Mouse (Mus musculus) intestine, embryonic 14.5 days (tissue): Measurements from ENCODE around the gene Cbx4. TPM values are rescaled to one million over a fixed set of nuclear protein-coding genes. Genes with fewer than 3 reads are reported as not detected.

Experiments
- ATAC-seq: fragments of 200-750 bp; cut with Nextera tagmentation; replicated peaks from 2 replicates; pipeline ENCODE4 v1.8.0; 2017; ENCODE audit warnings: low read depth, moderate number of reproducible peaks, moderate TSS enrichment, moderate library complexity; ENCODE audit not compliant: low FRiP score, low TSS enrichment
- DNase-seq: peaks from one replicate; pipeline ENCODE4 v3.0.0-alpha.2; 2018; ENCODE audit warnings: low spot score
- H3K27ac ChIP-seq: fragments of 300-500 bp; sonication (generic); 2 replicates; pipeline ENCODE4 v1.5.1; 2014; ENCODE audit warnings: low read depth, mild to moderate bottlenecking, control low read depth
- H3K27me3 ChIP-seq: fragments of 300-500 bp; sonication (generic); replicated peaks from 2 replicates; pipeline ENCODE4 v1.6.1; 2014; ENCODE audit warnings: low read length, control low read depth; ENCODE audit not compliant: control insufficient read depth, insufficient read depth
- H3K36me3 ChIP-seq: fragments of 300-500 bp; sonication (generic); 2 replicates; pipeline ENCODE4 v1.6.1; 2014; ENCODE audit warnings: low read length, control low read depth; ENCODE audit not compliant: control insufficient read depth, insufficient read depth
- H3K4me1 ChIP-seq: fragments of 300-500 bp; sonication (generic); replicated peaks from 2 replicates; pipeline ENCODE4 v1.6.1; 2014; ENCODE audit warnings: low read length, control low read depth, mixed read lengths; ENCODE audit not compliant: control insufficient read depth, insufficient read depth
- H3K4me2 ChIP-seq: fragments of 300-500 bp; sonication (generic); 2 replicates; pipeline ENCODE4 v1.6.1; 2014; ENCODE audit warnings: low read length
- H3K4me3 ChIP-seq: fragments of 300-500 bp; sonication (generic); 2 replicates; pipeline ENCODE4 v1.5.1; 2014; ENCODE audit warnings: low read depth, low read length, control low read depth, mixed read lengths
- H3K9ac ChIP-seq: fragments of 300-500 bp; sonication (generic); 2 replicates; pipeline ENCODE4 v1.6.1; 2014; ENCODE audit warnings: mild to moderate bottlenecking, low read length
- H3K9me3 ChIP-seq: fragments of 300-500 bp; sonication (generic); 2 replicates; pipeline ENCODE4 v1.6.1; 2016; ENCODE audit warnings: low read length, control low read depth; ENCODE audit not compliant: control insufficient read depth
- WGBS: fragments of 180-500 bp; shearing (Covaris S2); extraction: QIAGEN DNeasy Blood & Tissue Kit; methylation state at CpG from one replicate; pipeline ENCODE4 v1.1.7; 2014; 5-methylcytosine and 5-hydroxymethylcytosine counted together
- polyA plus RNA-seq: library from polyadenylated mRNA; unstranded; fragments of >200 nt; fragmentation: Nextera tagmentation; extraction: Ambion mirVana; gene quantifications from 2 replicates; pipeline ENCODE4 v1.2.1, GENCODE M21; 2014

The Cbx4 gene
- polyA plus RNA-seq, 1 experiment from 2014 or later: 10.5 TPM

GRCm38 (mm10) chr11:119043761-119044550 is 42.1 kb downstream of the Cbx4 start:
- Histone ChIP-seq H3K27ac (no peak overlapping the region), H3K9me3 (no peaks in the 10 kb centered on the region), H3K36me3 (peaks cover 2% of the 10 kb centered on the region), H3K4me1 (peaks cover 49% of the 10 kb centered on the region), H3K9ac (no peak overlapping the region), H3K27me3 (peaks cover 81% of the 10 kb centered on the region), H3K4me3 (no peak overlapping the region), H3K4me2 (no peak overlapping the region)
- DNase-seq: peak; percentile 74
- ATAC-seq: no peak
- 3% methylated on average over 10 of the region's 10 CpGs for WGBS

DNA sequence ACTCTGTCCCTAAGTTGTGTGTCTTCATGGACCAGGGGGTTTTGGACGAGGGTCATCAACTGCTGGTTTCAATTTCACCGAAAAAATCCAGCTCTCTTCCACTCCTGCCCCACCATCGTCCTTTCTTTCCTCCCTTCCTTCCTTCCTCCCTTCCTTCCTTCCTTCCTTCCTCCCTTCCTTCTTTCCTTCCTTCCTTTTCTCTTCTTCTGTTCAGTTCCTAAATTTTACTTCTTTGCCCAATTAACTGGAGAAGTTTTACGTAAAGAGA is 42.8 kb downstream of the Cbx4 start:
- no peak overlapping the region for H3K4me2 ChIP-seq
- H3K4me1 ChIP-seq: peaks cover 49% of the 10 kb centered on the region
- no peak overlapping the region for H3K4me3 ChIP-seq
- DNase-seq (no peak), ATAC-seq (no peak)
- H3K9ac ChIP-seq: no peak overlapping the region
- WGBS: 6% methylated on average over 4 of the region's 4 CpGs
- peaks cover 81% of the 10 kb centered on the region for H3K27me3 ChIP-seq
- H3K27ac ChIP-seq: no peak overlapping the region
- H3K9me3 ChIP-seq: no peaks in the 10 kb centered on the region
- H3K36me3 ChIP-seq: peaks cover 7% of the 10 kb centered on the region

GRCm38 (mm10) chr11:119042466-119043272 is 43.4 kb downstream of the Cbx4 start:
- ATAC-seq: no peak

DNA sequence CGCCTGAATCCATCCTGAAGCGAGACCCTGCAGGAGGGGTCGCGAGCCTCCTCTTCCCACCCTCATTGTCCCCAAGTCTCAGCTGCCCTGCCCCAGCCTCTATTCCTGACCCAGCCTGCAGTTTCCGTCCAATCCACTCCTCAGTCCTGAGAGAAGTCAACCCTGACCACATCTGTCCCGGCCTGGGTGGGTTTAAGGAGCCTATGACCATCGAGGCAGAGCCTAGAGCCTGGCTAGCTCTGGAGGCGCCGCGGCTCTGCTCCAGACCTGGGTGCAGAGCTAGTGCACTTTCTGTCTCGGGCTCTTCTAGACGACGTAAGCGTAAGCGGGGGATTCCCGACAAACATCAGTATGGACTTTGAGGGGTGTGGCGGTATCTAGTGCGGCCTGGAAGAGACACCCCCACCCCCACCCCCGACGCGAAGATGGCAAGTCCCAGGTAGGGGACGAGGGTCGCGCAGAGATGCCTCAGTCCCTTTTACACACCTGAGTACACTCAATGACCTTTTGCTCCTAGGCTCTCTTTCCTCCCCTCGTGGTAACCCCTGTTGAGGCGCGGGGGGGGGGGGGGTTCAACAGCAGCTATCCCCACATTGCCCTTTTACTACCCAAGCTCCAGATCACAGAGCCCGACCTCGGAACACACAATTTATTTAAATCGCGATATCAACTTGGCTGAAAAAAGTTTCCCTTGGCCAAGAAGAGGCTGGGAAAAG is 44.1 kb downstream of the Cbx4 start:
- Histone ChIP-seq H3K9me3 (no peaks in the 10 kb centered on the region), H3K36me3 (peaks cover 7% of the 10 kb centered on the region), H3K27me3 (peaks cover 81% of the 10 kb centered on the region), H3K4me2 (peak overlapping the region; percentile 97), H3K27ac (no peak overlapping the region), H3K9ac (peak overlapping the region; percentile 34; the same call in 1 of the 2 replicates), H3K4me3 (peak overlapping the region; percentile 68), H3K4me1 (peaks cover 54% of the 10 kb centered on the region)
- WGBS: under 1% methylated on average over 29 of the region's 31 CpGs
- ATAC-seq: no peak; the same call in 1 of the 2 replicates
- peak; percentile 80 for DNase-seq

More at GRCm38 (mm10) chr11:119042466-119043272, 43.4 kb downstream of the Cbx4 start:
- H3K4me1 ChIP-seq: peaks cover 51% of the 10 kb centered on the region
- H3K4me2 ChIP-seq: 0 out of 2 replicates have a peak overlapping the region, but pooled peaks have one; percentile 11
- WGBS: under 1% methylated on average over 52 of the region's 52 CpGs
- no peak overlapping the region for H3K9ac ChIP-seq
- no peak overlapping the region for H3K27ac ChIP-seq
- DNase-seq: peak; percentile 80
- H3K36me3 ChIP-seq: peaks cover 7% of the 10 kb centered on the region
- peak overlapping the region; percentile 13 for H3K4me3 ChIP-seq
- no peaks in the 10 kb centered on the region for H3K9me3 ChIP-seq
- H3K27me3 ChIP-seq: peaks cover 81% of the 10 kb centered on the region

DNA sequence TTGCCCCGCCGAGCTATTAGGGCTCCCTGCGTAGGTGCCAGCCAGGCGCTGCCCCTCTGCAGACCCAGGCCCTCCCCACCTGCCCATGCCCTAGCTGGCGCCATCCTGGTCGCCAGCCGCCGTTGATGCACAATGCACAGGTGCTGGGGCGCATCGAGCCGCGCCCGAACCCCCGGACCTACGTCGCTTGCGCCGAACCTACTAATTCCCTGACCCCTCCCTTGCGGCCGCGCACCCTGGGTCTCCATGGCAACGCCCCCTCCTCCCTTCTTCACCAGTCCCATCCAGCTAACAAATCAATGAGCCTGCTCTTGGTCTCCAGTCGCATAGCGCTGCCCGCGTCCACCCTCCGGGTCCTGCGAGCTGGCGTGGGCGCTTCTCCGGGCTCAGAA is 44.7 kb downstream of the Cbx4 start:
- ATAC-seq (peak; percentile 62; the same call in 1 of the 2 replicates), DNase-seq (no peak)
- no peaks in the 10 kb centered on the region for H3K9me3 ChIP-seq
- no peak overlapping the region for H3K27ac ChIP-seq
- peak overlapping the region; percentile 97 for H3K4me2 ChIP-seq
- peak overlapping the region; percentile 34 for H3K9ac ChIP-seq
- H3K4me1 ChIP-seq: peaks cover 51% of the 10 kb centered on the region
- H3K27me3 ChIP-seq: peaks cover 81% of the 10 kb centered on the region
- H3K4me3 ChIP-seq: peak overlapping the region; percentile 68
- under 1% methylated on average over 30 of the region's 31 CpGs for WGBS
- peaks cover 7% of the 10 kb centered on the region for H3K36me3 ChIP-seq

- peak; percentile 90 for ATAC-seq
- Histone ChIP-seq H3K4me1 (peaks cover 51% of the 10 kb centered on the region), H3K4me2 (peak within 1 kb of the TSS; percentile 97), H3K27ac (peak within 1 kb of the TSS; percentile 48; the same call in 1 of the 2 replicates), H3K9me3 (no peaks in the 10 kb centered on the region), H3K4me3 (peak within 1 kb of the TSS; percentile 68), H3K36me3 (peaks cover 7% of the 10 kb centered on the region), H3K9ac (peak within 1 kb of the TSS; percentile 57), H3K27me3 (peaks cover 81% of the 10 kb centered on the region)
- peak; percentile 98 for DNase-seq
- under 1% methylated on average over 63 of the region's 63 CpGs for WGBS
Observed at GRCm38 (mm10) chr11:119040600-119041324, 45.3 kb downstream of the Cbx4 start, which contains the start of gene Cbx8. TSS of gene Cbx8 (minus strand) at chr11:119040969.

DNA sequence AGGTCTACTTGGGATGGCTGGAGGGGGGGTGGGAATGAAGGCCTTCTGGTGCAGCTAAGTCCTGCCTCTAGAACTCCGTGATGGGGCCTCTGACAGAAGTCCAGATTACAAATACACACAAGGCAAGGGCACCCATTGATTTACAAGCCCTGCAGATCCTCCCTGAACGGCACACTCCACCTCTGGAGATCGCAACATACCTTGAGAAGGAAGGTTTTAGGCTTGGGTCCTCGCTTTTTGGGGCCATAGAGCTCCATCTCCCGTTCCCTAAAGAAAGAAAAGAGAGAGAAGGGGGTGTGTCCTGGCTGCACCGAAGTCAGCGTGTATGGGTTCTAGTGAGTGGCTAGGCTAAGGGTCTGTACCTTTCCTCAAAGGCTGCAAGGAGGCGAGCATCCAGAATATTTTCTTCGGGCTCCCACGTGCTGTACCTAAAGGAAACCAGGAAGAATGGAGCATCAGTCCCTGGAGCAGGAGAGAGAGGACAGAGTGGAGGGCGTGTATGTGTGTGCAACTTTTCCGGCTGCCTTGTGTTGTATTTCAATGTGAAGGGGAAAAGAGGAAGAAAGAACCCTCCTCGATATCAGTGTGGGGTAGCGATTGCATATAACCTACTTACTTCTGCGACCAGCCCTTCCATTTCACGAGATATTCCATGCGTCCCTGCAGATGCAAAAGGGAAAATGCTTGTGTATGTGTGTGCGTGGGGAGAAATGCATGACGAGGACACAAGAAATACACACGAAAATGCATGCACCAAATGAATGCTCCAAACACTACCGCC is 46.1 kb downstream of the Cbx4 start:
- peaks cover 48% of the 10 kb centered on the region for H3K4me1 ChIP-seq
- H3K4me2 ChIP-seq: peak overlapping the region; percentile 86
- H3K27ac ChIP-seq: 0 out of 2 replicates have a peak overlapping the region, but pooled peaks have one; percentile 48
- H3K36me3 ChIP-seq: peaks cover 7% of the 10 kb centered on the region
- peak overlapping the region; percentile 57 for H3K9ac ChIP-seq
- H3K4me3 ChIP-seq: peak overlapping the region; percentile 68
- H3K27me3 ChIP-seq: peaks cover 81% of the 10 kb centered on the region
- no peaks in the 10 kb centered on the region for H3K9me3 ChIP-seq
- DNase-seq (no peak), ATAC-seq (no peak)
- 12% methylated on average over 21 of the region's 21 CpGs for WGBS
